Mouse (Mus musculus) inflammation-experienced regulatory T-cells, adult 16 weeks (primary cell): ENCODE data around the gene Rhox2e. TPM values are rescaled to one million over a fixed set of nuclear protein-coding genes. Genes with fewer than 3 reads are reported as not detected.

Experiments
- polyA plus RNA-seq: library from polyadenylated mRNA; unstranded; fragments of 100-300 nt; shearing (Covaris generic); gene quantifications from one replicate; pipeline ENCODE4 v1.2.1, GENCODE M21; 2017

The Rhox2e gene
- not detected for polyA plus RNA-seq

GRCm38 (mm10) chrX:37530152-37530551 is at the start of gene Rhox2e:
Rhox2e (plus strand) TSS chrX:37530452.

GRCm38 (mm10) chrX:37514059-37514458 is 16.2 kb upstream of the Rhox2e start, which contains the start of gene Rhox4d:
Rhox4d (plus strand) TSS chrX:37514359.

GRCm38 (mm10) chrX:37541719-37542118 is 11.5 kb downstream of the Rhox2e start, which contains the start of gene Rhox3e:
Rhox3e (plus strand) TSS chrX:37542019.

GRCm38 (mm10) chrX:37557112-37557511 is 26.9 kb downstream of the Rhox2e start, which contains the start of gene Rhox4e:
Rhox4e (plus strand) TSS chrX:37557412.

GRCm38 (mm10) chrX:37571105-37571504 is 40.9 kb downstream of the Rhox2e start, which contains the start of gene Rhox2f:
Rhox2f (plus strand) TSS chrX:37571405.

GRCm38 (mm10) chrX:37580692-37581091 is 50.4 kb downstream of the Rhox2e start, which contains the start of gene Rhox3f:
Rhox3f (plus strand) TSS chrX:37580992.

Other genes with a start within 250 kb of the Rhox2e start
- gene Rhox3a2, start 150.4 kb upstream of the Rhox2e start, polyA plus RNA-seq, result not detected
- not detected for gene Rhox4a2, start 139.6 kb upstream of the Rhox2e start, polyA plus RNA-seq
- gene Rhox2b, start 118.4 kb upstream of the Rhox2e start, polyA plus RNA-seq, result not detected
- 0.20 TPM for gene Rhox4b, start 98.0 kb upstream of the Rhox2e start, polyA plus RNA-seq
- not detected for gene Rhox2c, start 76.8 kb upstream of the Rhox2e start, polyA plus RNA-seq
- not detected for gene Rhox3c, start 71.9 kb upstream of the Rhox2e start, polyA plus RNA-seq
- not detected for gene Rhox4c, start 50.1 kb upstream of the Rhox2e start, polyA plus RNA-seq
- gene Rhox2d, start 37.0 kb upstream of the Rhox2e start, polyA plus RNA-seq, result not detected
- not detected for gene Rhox4d, start 16.1 kb upstream of the Rhox2e start, polyA plus RNA-seq
- not detected for gene Rhox3e, start 11.6 kb downstream of the Rhox2e start, polyA plus RNA-seq
- not detected for gene Rhox4e, start 27.0 kb downstream of the Rhox2e start, polyA plus RNA-seq
- not detected for gene Rhox2f, start 41.0 kb downstream of the Rhox2e start, polyA plus RNA-seq
- not detected for gene Rhox3f, start 50.5 kb downstream of the Rhox2e start, polyA plus RNA-seq
- gene Rhox4f, start 77.3 kb downstream of the Rhox2e start, polyA plus RNA-seq, result not detected
- not detected for gene Rhox3g, start 98.2 kb downstream of the Rhox2e start, polyA plus RNA-seq
- not detected for gene Rhox2g, start 113.0 kb downstream of the Rhox2e start, polyA plus RNA-seq
- gene Rhox4g, start 120.9 kb downstream of the Rhox2e start, polyA plus RNA-seq, result not detected
- gene Rhox3h, start 138.3 kb downstream of the Rhox2e start, polyA plus RNA-seq, result not detected
- not detected for gene Rhox2h, start 142.8 kb downstream of the Rhox2e start, polyA plus RNA-seq